Mouse (Mus musculus): ENCODE data around the gene Rnf225. TPM values are rescaled to one million over a fixed set of nuclear protein-coding genes. Genes with fewer than 3 reads are reported as not detected.

Gene Rnf225
- not detected for polyA plus RNA-seq (2014; fragmentation: Illumina TruSeq; extraction: RNeasy Lipid Tissue Mini Kit (QIAGEN cat#74804); ENCODE audit: low read depth, low replicate concordance)

GRCm38 (mm10) chr7:12927191-12927680 lies at the start of gene Rnf225:
Gene Rnf225, plus strand, starts transcription at chr7:12927416.

GRCm38 (mm10) chr7:12880911-12881660 lies 46.1 kb upstream of the Rnf225 start, which contains the start of gene Zfp128:
Gene Zfp128, plus strand, starts transcription at chr7:12881177.

GRCm38 (mm10) chr7:12897655-12898410 lies 29.4 kb upstream of the Rnf225 start, which contains the start of gene Zscan22:
Gene Zscan22, plus strand, starts transcription at chr7:12897815.

GRCm38 (mm10) chr7:12921705-12922465 lies 5.3 kb upstream of the Rnf225 start, which contains the start of gene Rps5:
Gene Rps5, plus strand, starts transcription at chr7:12922290.

GRCm38 (mm10) chr7:12965678-12966091 lies 38.5 kb downstream of the Rnf225 start, which contains the start of gene Zfp324:
Gene Zfp324, plus strand, starts transcription at chr7:12965838.

GRCm38 (mm10) chr7:12977682-12978389 lies 50.6 kb downstream of the Rnf225 start, which contains the start of gene Zfp446:
Gene Zfp446, plus strand, starts transcription at chr7:12977848.

Other genes starting within 250 kb of the Rnf225 start
- gene Vmn2r55, start 242.4 kb upstream of the Rnf225 start, polyA plus RNA-seq (2014; fragmentation: Illumina TruSeq; extraction: RNeasy Lipid Tissue Mini Kit (QIAGEN cat#74804); ENCODE audit: low read depth, low replicate concordance), result not detected
- gene Vmn2r56, start 192.4 kb upstream of the Rnf225 start, polyA plus RNA-seq (2014; fragmentation: Illumina TruSeq; extraction: RNeasy Lipid Tissue Mini Kit (QIAGEN cat#74804); ENCODE audit: low read depth, low replicate concordance), result not detected
- 4.0 TPM for gene Zscan18, start 123.8 kb upstream of the Rnf225 start, polyA plus RNA-seq (2014; fragmentation: Illumina TruSeq; extraction: RNeasy Lipid Tissue Mini Kit (QIAGEN cat#74804); ENCODE audit: low read depth, low replicate concordance)
- gene Zfp329, start 108.6 kb upstream of the Rnf225 start, polyA plus RNA-seq (2014; fragmentation: Illumina TruSeq; extraction: RNeasy Lipid Tissue Mini Kit (QIAGEN cat#74804); ENCODE audit: low read depth, low replicate concordance), result 31.4 TPM
- gene Zfp110, start 92.7 kb upstream of the Rnf225 start, polyA plus RNA-seq (2014; fragmentation: Illumina TruSeq; extraction: RNeasy Lipid Tissue Mini Kit (QIAGEN cat#74804); ENCODE audit: low read depth, low replicate concordance), result 33.4 TPM
- gene Zfp128, start 46.2 kb upstream of the Rnf225 start, polyA plus RNA-seq (2014; fragmentation: Illumina TruSeq; extraction: RNeasy Lipid Tissue Mini Kit (QIAGEN cat#74804); ENCODE audit: low read depth, low replicate concordance), result 6.9 TPM
- gene Zscan22, start 29.6 kb upstream of the Rnf225 start, polyA plus RNA-seq (2014; fragmentation: Illumina TruSeq; extraction: RNeasy Lipid Tissue Mini Kit (QIAGEN cat#74804); ENCODE audit: low read depth, low replicate concordance), result 6.2 TPM
- 15.5 TPM for gene Rps5, start 5.1 kb upstream of the Rnf225 start, polyA plus RNA-seq (2014; fragmentation: Illumina TruSeq; extraction: RNeasy Lipid Tissue Mini Kit (QIAGEN cat#74804); ENCODE audit: low read depth, low replicate concordance)
- gene Zfp324, start 38.4 kb downstream of the Rnf225 start, polyA plus RNA-seq (2014; fragmentation: Illumina TruSeq; extraction: RNeasy Lipid Tissue Mini Kit (QIAGEN cat#74804); ENCODE audit: low read depth, low replicate concordance), result 5.4 TPM
- 3.8 TPM for gene Zfp446, start 50.4 kb downstream of the Rnf225 start, polyA plus RNA-seq (2014; fragmentation: Illumina TruSeq; extraction: RNeasy Lipid Tissue Mini Kit (QIAGEN cat#74804); ENCODE audit: low read depth, low replicate concordance)
- not detected for gene Slc27a5, start 70.8 kb downstream of the Rnf225 start, polyA plus RNA-seq (2014; fragmentation: Illumina TruSeq; extraction: RNeasy Lipid Tissue Mini Kit (QIAGEN cat#74804); ENCODE audit: low read depth, low replicate concordance)
- gene Trim28, start 71.7 kb downstream of the Rnf225 start, polyA plus RNA-seq (2014; fragmentation: Illumina TruSeq; extraction: RNeasy Lipid Tissue Mini Kit (QIAGEN cat#74804); ENCODE audit: low read depth, low replicate concordance), result 27.9 TPM
- 0.82 TPM for gene Zbtb45, start 82.6 kb downstream of the Rnf225 start, polyA plus RNA-seq (2014; fragmentation: Illumina TruSeq; extraction: RNeasy Lipid Tissue Mini Kit (QIAGEN cat#74804); ENCODE audit: low read depth, low replicate concordance)
- 108 TPM for gene Chmp2a, start 107.4 kb downstream of the Rnf225 start, polyA plus RNA-seq (2014; fragmentation: Illumina TruSeq; extraction: RNeasy Lipid Tissue Mini Kit (QIAGEN cat#74804); ENCODE audit: low read depth, low replicate concordance)
- gene Ube2m, start 110.9 kb downstream of the Rnf225 start, polyA plus RNA-seq (2014; fragmentation: Illumina TruSeq; extraction: RNeasy Lipid Tissue Mini Kit (QIAGEN cat#74804); ENCODE audit: low read depth, low replicate concordance), result 79.8 TPM
- gene Mzf1, start 127.3 kb downstream of the Rnf225 start, polyA plus RNA-seq (2014; fragmentation: Illumina TruSeq; extraction: RNeasy Lipid Tissue Mini Kit (QIAGEN cat#74804); ENCODE audit: low read depth, low replicate concordance), result 0.52 TPM
- not detected for gene Vmn1r85, start 167.8 kb downstream of the Rnf225 start, polyA plus RNA-seq (2014; fragmentation: Illumina TruSeq; extraction: RNeasy Lipid Tissue Mini Kit (QIAGEN cat#74804); ENCODE audit: low read depth, low replicate concordance)
- not detected for gene Vmn1r86, start 192.5 kb downstream of the Rnf225 start, polyA plus RNA-seq (2014; fragmentation: Illumina TruSeq; extraction: RNeasy Lipid Tissue Mini Kit (QIAGEN cat#74804); ENCODE audit: low read depth, low replicate concordance)
- not detected for gene Vmn1r87, start 212.7 kb downstream of the Rnf225 start, polyA plus RNA-seq (2014; fragmentation: Illumina TruSeq; extraction: RNeasy Lipid Tissue Mini Kit (QIAGEN cat#74804); ENCODE audit: low read depth, low replicate concordance)
- not detected for gene Vmn1r88, start 232.2 kb downstream of the Rnf225 start, polyA plus RNA-seq (2014; fragmentation: Illumina TruSeq; extraction: RNeasy Lipid Tissue Mini Kit (QIAGEN cat#74804); ENCODE audit: low read depth, low replicate concordance)

All from adrenal gland, adult 10 weeks (tissue).